Mouse (Mus musculus): ENCODE data around the gene Efhd1.

GRCm38 (mm10) chr1:87280281-87280680 is 16.1 kb downstream of the Efhd1 start:
- no peak for TF ChIP-seq POLR2A (IDR thresholded peaks at IDR 0.05; ENCODE audit: insufficient read depth, low read length)
- no peak for TF ChIP-seq CTCF (IDR thresholded peaks at IDR 0.05; ENCODE audit: low read depth, low read length)
- TF ChIP-seq EP300 (IDR thresholded peaks at IDR 0.05; ENCODE audit: insufficient read depth, low read depth, low read length) = no peak

Measured in ES-Bruce4 (cell line).